Mouse (Mus musculus): ENCODE results near the gene Pigx.

Pigx gene

GRCm38 (mm10) chr16:32099638-32100150 lies at the start of gene Pigx, which contains the start of gene Cep19:
Pigx (minus strand) TSS chr16:32099740.
Cep19 (plus strand) TSS chr16:32099800.
- peak; percentile 96 for DNase-seq

GRCm38 (mm10) chr16:32147589-32148207 lies 48.2 kb upstream of the Pigx start:
- peak; percentile 26 for DNase-seq

- DNase-seq = no peak
Observed at GRCm38 (mm10) chr16:32144592-32144991, 45.1 kb upstream of the Pigx start.

GRCm38 (mm10) chr16:32143766-32144165 lies 44.2 kb upstream of the Pigx start:
- DNase-seq = no peak

GRCm38 (mm10) chr16:32138954-32139353 lies 39.4 kb upstream of the Pigx start:
- no peak for DNase-seq

GRCm38 (mm10) chr16:32135842-32136357 lies 36.4 kb upstream of the Pigx start:
- no peak for DNase-seq

- DNase-seq = no peak
Observed at GRCm38 (mm10) chr16:32133148-32133547, 33.6 kb upstream of the Pigx start.

- peak; percentile 60 for DNase-seq
Observed at GRCm38 (mm10) chr16:32130190-32130826, 30.8 kb upstream of the Pigx start.

- DNase-seq = no peak
Observed at GRCm38 (mm10) chr16:32129449-32130189, 30.1 kb upstream of the Pigx start.

GRCm38 (mm10) chr16:32127046-32127445 lies 27.5 kb upstream of the Pigx start:
- peak; percentile 55 for DNase-seq

- DNase-seq = no peak
Observed at GRCm38 (mm10) chr16:32125364-32125763, 25.8 kb upstream of the Pigx start.

GRCm38 (mm10) chr16:32124444-32125335 lies 25.1 kb upstream of the Pigx start:
- peak; percentile 54 for DNase-seq

GRCm38 (mm10) chr16:32124020-32124419 lies 24.5 kb upstream of the Pigx start:
- DNase-seq = no peak

- DNase-seq = no peak
Observed at GRCm38 (mm10) chr16:32120454-32120853, 20.9 kb upstream of the Pigx start.

- DNase-seq = no peak
Observed at GRCm38 (mm10) chr16:32116186-32116585, 16.6 kb upstream of the Pigx start.

GRCm38 (mm10) chr16:32115781-32116180 lies 16.2 kb upstream of the Pigx start:
- DNase-seq = no peak

- peak; percentile 90 for DNase-seq
Observed at GRCm38 (mm10) chr16:32114968-32115695, 15.6 kb upstream of the Pigx start.

- DNase-seq = no peak
Observed at GRCm38 (mm10) chr16:32114406-32114805, 14.9 kb upstream of the Pigx start.

GRCm38 (mm10) chr16:32113541-32114218 lies 14.1 kb upstream of the Pigx start:
- peak; percentile 62 for DNase-seq

- DNase-seq = no peak
Observed at GRCm38 (mm10) chr16:32110951-32111699, 11.6 kb upstream of the Pigx start.
